Mouse (Mus musculus) activated CD4-positive, CD25-positive, alpha-beta regulatory T cell, adult 4 months (primary cell): ENCODE results near the gene Igfbp6. TPM values are rescaled to one million over a fixed set of nuclear protein-coding genes. Genes with fewer than 3 reads are reported as not detected.
A peak's percentile ranks its signal among the peaks of the same experiment; 100 is the strongest.

Experiments
- ATAC-seq: one replicate; pipeline ENCODE4 v1.8.0; 2017
- polyA plus RNA-seq, 2 experiments: library from polyadenylated mRNA; unstranded; fragments of 100-300 nt; shearing (Covaris generic); gene quantifications; one replicate each; pipeline ENCODE4 v1.2.1; 2017

Gene Igfbp6
- under 1 TPM in 1 of 2 experiments, not detected in 1; 0.81 TPM for polyA plus RNA-seq

DNA sequence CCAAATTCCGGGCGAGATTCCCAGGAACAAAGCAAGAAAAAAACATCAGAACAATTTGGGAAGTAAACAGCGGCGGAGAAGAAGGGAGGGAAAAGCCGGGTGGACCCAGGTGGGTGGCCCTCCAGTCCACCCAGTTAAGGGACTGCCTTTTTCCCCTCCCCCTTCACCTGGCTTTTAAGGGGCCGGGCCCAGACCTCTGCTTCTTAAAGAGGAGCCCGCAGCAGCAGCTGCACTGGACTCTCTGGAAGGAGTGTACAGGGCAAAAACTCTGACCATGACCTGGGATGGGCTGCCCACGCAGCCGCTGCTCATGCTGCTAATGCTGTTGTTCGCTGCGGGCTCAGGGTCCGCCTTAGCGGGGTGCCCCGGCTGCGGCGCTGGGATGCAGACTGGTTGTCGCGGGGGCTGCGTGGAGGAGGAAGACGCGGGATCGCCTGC is at the start of gene Igfbp6:
Igfbp6 (plus strand) TSS at position 89 of the 438 bp plus-strand sequence.
- no peak for ATAC-seq

DNA sequence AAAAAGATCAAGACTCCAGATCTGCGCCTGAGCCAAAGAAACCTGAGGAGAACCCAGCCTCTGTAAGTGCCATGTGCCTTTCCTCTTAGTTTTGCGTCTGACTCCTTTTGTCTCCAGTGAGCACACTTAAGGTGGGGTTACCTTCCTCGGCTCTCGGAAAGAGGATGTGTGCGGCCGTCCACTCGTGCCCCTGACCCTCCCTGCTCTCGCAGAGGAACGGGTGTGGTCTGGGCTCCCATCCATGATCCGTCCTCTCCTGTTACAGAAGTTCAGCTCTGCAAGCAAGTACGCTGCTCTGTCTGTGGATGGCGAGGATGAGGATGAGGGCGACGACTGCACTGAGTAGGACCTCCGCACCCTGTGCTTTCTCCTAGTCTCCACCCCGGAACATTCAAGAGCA is 49.2 kb upstream of the Igfbp6 start:
- no peak for ATAC-seq

DNA sequence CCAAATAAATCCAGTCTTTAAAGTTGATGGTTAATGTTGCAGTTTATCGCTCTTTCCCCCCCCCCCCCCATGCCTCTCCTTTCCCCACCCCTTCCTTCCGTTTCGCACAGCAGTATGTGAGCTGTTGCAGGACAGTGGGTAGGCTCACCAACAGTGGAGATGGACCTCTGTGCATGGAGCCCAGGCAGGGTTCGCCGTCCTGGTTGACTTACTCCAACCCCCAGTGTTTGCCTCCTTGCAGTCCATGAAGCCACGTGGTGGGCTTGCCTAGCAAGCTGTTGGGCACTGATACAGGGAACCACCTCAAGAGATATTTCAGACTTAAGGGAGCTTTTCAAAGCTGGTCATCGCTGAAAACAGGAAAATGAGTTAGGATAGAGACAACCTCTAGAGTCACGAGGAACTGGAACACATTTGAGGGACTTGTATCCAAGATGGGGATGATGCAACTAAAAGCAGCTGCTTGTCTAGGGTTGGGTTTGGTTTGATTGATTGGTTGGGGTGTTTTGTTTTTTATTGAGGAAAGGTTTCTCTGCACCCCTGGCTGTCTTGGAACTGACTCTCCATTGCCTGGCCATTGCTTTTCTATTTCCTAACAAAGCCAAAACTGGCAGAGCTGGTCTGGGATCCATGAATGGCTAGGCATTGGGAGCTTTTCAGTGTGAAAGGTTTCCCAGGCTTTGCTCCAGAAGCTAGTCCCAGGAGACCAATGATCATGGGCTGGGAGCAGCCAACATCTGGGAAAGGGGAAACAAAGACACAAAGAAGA is 46.8 kb upstream of the Igfbp6 start:
- no peak for ATAC-seq

DNA sequence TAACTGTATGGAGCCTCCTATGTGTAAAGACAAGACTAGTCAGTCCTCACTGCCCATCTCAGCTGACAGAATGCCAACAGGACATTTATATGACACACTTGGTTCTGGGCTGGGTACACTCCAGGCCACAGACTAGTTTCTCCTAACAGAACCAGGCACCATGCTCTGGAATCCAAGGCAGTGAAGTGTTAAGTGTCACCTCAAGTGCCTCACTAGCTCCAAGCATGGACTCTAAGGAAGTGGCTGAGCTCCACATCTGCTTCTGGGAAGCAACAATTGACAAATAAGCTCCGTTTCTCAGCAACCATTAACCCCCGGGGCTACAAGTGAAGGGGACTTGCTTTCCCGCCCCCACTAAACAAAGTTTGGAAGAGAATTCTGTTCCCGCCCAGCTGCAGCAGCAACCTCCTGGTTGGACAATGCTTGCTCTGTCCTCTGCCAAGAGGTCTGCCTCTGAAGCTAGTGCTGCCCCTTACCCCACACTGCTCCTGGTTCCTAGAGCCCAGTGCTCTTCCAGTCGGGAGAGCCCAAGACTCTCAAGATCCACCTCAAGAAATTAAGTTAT is 46.1 kb upstream of the Igfbp6 start:
- ATAC-seq, result no peak

DNA sequence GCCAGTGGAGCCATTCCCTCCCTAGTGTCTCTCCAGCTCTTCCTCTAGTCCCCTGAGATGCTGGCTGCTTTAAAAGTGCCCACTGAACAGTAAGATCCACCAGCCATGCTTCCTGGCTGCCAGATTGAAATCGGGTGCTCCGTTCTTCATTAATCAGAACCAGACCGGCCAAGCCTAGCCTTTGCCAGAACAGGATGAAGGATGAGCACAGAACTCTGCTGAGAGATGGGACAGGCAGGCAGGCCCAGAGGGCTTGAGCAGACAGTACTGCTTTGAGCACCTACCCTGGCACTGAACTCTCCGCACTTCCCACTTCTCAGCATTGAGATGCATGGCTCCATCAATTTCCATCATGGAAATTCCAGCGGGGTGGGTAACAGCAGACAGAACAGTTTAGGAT is 44.9 kb upstream of the Igfbp6 start:
- no peak for ATAC-seq

DNA sequence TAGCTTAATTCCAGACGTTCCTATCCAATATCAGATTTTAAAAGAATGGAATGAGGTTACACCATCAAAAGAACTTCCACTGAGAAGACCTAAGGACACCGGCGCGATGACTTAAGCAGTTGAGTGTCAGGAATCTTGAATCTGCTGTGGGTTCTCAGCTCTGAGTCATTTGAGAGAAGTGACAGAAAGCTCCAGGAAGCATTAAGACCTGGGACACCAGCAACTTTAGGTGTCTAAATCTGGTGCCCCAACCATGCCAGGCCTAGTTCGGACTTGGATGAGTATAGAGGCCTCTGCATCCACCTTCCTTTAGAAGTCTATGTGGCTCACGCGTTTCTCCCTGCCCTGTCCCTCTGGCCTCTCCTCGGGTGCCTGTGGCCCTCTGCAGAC is 44.4 kb upstream of the Igfbp6 start:
- peak; percentile 12 for ATAC-seq

DNA sequence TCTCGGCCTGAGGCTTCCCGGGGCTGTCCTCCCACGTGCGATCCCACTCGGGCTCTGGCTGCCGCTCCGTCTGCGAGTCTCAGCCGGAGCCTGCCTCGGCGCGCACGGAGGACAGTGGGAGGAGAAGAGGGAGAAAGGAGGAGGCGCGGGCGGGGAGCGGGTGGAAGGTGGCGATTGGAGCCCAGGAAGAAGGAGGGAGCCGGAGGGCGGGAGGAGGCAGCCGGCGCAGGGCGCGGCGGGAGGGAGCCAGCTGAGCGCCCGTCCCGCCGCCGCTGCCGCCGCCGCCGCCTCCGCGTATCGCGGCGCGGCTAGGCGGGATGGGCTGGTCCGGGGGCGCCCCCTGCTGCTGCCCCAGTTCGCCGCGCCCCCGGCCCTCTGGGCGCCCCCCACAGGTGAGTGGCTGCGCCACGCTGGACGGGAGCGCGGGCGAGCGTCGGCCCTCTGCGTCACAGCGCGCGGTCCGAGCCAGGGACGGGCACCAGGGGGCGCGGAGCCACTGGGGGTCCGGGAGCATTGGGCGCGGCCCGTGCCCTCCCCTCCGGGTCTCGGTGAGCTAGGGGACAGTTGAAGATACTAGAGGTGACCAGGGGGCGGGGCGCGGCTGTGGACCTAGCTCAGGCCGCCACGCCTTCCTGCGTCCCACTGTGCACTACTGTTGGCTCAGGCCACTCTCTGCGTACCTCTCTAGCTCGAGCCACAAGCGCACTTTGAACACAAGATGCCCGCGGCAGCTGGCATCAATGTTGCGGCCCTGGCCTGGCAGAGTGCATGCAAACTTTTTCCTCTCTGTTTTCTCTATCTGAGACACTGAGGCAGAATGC is 43.8 kb upstream of the Igfbp6 start, which contains the start of gene Tns2:
Tns2 (plus strand) TSS at position 253 of the 821 bp plus-strand sequence.
- ATAC-seq, result peak; percentile 41

DNA sequence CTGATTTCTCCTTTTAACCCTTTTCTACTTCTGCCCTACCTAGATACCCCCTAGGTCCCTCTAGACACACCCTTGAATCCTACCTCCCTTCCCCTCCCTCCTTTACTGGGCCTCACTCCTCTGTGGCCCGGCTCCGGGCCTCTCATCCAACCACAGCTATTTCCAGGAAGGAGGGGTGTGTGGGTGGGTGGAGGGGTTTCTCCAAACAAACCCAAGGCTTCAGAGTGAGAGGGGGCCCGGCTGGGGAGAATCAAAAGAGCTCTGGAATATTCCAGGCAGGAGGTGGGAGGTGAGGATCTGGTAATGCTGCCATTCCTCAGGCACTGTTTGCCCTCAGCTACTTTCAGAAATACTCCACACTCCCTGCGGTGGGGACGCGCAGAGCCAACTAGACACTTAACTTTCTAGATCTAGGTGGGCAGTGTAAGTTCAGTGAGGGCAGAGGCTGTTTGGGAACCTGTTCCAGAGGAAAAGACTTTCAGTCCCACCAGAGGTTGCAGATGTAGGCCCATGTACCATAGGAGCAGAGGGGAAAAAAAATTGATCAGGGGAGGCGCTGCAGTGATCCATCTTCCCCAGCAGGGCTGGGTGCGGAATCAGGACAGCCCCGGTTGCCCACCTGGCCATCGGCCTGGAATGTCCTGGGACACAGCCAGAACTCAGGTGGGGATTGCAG is 43.0 kb upstream of the Igfbp6 start:
- no peak for ATAC-seq

DNA sequence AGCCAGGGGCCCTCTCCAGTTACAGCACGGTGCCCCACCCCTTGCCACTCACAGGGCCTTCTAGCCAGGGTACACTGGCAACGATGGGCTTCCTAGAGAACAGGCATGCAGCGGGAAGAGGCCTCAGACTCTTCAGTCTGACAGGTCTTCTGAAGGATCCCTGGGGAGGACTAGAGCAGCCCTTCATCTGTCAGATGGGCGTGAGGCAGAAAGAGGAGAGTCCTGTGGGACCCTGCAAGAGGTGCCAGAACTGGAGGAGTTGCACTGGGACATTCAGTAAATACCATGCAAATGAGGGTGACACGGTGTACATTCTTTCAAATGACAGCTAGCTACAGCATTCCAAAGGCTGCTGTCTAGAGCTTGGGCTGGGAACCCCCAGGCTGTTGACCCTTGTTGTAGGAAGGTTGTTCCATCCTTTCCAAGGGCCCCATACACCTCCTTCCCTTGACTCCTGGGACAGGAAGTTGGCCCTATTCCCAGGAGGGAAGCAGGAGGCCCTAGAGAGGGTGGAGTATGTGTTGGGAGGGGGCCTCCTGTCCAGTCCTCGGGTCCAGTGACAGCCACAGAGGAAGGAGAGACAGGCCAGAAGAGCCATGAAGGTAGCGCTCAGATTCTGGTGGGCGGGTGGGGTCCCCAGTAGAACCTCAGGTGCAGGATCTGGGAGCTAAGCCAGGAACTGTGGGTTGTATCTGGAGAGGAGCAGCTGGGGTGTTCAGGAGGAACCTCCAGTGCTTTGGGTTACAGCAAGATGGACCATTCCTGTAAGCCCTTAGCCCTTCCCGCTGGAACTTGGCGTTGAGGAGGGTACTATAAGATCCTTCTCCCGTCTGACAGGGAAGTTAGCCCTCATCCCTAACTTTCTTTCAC is 42.3 kb upstream of the Igfbp6 start:
- ATAC-seq, result no peak

DNA sequence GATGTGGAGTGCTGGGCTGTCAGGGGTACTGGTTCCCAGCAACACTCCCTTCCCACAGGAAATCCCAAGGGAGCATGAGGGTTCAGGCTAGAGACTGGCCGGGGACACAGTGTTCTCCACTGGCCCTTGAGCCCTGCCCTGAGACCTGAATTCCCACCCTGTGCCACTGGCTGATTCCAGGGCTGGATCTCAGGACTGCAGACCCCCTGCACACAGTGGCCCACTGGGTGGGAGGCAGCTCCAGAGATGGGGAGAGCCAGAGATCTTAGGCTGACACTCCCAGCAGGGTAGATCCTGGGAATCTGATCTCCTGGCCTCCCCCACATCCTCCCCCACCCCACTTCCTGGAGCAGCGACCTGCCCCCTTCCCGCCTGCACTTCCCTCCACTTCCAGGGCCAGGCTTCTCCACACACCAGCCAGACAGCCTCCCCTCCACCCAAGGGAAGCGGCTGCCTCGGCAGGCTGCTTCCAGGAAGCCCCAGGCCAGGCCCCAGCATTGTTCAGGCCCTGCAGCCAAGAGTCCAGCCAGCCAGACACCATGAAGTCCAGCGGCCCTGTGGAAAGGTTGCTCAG is 41.5 kb upstream of the Igfbp6 start:
- no peak for ATAC-seq

DNA sequence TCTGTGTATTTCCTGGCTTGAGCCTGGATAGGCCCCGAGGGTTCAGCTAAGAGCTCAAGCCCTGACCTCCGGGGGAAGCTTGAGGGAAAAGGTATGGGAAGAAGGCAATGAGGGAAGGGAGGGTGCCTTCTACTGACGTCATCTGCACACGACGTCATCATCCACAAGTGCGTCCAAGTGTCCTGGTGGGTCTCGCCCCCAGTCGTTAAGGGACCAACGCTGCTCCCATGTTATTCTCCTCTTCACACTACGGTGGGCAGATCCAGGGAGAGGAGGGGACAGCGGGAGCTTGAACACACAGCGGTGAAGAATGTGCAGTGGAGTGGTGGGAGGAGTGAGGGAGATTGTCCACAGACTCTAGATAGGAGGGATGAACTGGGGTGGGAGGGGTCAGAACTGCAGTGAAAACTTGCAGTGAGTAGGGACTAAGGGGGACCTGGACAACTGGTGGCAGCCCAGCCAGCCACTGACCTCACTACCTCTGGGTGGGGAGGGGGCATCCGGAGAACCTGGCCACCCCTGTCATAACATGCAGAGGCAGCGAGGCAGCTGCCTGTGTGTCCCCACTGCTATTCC is 40.7 kb upstream of the Igfbp6 start:
- no peak for ATAC-seq

DNA sequence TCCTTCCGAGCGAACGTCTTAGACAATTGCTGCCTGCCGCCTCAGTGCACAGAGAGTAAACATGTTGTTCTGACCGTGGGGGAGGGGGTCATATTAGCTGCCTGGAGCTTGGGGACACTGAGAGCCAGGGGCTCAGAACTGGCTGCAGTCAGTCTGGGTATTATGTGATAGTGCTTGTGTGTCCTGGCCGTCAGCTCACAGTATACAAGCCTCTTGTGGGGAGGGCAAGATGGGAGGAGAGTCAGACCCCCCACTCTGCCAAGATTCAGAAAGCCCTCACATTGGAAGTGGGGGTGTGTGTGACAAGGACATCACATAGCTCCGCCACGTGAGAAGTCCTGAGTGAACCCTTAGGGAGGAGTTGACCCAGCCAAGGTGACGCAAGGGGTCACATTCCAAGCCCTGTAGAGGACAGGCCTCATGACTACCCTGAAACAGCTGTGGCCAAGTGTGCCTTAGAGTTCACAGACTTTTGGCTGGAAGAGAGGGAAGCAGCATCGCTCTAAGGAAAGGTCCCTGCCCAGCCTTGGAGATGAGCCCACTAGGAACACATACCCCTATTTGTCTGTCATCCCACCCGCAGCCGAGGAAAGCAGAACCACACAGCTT is 40.1 kb upstream of the Igfbp6 start:
- ATAC-seq, result no peak

DNA sequence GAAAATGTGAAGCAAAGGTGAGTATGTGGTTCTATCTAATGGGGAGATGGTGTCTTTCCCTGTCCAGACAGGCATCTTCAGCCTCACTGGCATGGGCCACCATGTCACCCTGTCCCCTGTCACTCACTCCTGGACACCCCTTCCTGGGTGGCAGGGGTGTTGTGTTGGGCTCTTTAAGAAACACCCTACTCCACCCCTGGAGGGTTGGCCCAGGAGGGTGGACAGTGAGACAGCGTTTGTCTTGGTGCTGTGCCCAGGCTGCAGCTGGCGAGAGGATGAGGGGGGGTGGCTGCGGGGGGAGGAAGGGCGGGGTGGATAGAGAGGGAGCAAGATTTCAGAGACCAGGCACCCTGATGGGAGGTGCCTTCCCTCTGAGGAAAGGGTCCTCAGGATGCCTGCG is 38.8 kb upstream of the Igfbp6 start:
- no peak for ATAC-seq

DNA sequence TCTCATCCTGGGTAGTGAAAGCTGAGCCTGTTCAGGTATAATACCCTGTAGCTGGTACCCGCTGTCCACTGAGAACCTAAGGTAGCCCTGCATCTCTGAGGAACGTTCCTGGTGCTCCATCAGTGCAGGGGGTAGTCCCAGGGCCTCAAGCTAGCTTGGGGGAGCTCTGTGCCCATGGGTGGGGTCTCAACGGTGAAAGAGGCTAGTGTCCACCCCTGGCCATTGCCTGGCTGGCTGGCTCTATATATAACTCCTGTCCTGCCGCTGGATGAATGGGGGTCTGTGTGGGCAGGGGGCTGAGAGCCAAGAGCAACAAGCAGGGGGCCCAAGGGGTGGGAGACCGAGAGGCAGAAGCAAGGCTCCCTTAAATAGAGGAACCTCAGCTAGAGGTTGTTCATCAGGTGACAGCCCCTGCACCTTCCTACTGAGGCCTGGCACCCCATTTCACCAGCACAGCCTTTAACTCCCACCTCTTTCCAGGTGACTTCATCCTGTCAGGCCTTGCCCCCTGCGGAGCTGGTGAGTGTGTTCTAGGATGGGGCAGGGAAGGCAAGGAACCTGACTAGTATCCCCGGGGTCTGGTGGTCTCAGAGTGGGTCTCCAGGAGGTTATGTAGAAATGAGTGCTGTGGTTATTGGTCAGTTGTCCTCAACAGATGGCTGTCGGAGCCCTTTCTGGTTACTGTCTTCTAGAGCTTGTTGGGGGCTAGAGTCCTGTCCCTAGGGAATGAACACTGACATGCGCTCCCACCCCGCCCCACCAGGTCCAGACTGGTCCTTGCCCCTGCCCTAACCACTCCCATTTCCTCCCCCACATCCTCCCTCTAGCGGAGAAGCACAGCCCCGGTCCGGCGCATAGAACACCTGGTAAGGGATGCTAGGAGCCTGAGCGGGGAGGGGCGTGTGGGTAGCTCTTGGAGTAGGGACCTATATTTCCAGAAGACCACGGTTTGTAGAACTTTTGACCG is 38.1 kb upstream of the Igfbp6 start:
- peak; percentile 57 for ATAC-seq

DNA sequence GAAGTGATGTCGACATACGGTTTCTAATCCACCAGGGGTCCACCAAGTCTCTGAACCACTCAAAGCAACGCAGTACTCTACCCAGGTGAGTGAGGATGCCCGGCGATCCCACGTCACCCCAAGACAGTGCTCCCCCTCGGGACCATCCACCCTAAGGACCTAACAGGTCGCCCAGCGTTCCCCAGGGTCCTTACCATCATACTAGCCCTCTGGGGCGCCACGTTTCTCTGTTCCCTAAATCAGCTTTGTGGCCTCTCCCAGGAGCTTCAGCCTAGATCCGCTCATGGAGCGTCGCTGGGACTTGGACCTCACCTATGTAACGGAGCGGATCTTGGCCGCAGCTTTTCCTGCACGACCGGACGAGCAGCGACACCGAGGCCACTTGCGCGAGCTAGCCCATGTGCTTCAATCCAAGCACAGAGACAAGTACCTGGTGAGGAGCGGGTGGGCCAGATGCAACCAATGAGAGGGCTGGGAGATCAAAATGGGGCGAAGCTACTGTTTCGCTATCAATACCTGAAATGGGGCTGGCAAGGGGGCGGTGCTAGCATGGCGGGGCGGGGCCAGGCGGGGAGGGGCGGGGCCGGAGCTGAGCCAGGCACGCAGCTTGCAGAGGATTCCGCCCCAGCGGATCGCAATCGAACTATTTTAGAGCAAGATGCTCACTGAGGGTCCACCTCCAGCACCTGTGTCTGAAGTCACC is 37.3 kb upstream of the Igfbp6 start:
- peak; percentile 13 for ATAC-seq

DNA sequence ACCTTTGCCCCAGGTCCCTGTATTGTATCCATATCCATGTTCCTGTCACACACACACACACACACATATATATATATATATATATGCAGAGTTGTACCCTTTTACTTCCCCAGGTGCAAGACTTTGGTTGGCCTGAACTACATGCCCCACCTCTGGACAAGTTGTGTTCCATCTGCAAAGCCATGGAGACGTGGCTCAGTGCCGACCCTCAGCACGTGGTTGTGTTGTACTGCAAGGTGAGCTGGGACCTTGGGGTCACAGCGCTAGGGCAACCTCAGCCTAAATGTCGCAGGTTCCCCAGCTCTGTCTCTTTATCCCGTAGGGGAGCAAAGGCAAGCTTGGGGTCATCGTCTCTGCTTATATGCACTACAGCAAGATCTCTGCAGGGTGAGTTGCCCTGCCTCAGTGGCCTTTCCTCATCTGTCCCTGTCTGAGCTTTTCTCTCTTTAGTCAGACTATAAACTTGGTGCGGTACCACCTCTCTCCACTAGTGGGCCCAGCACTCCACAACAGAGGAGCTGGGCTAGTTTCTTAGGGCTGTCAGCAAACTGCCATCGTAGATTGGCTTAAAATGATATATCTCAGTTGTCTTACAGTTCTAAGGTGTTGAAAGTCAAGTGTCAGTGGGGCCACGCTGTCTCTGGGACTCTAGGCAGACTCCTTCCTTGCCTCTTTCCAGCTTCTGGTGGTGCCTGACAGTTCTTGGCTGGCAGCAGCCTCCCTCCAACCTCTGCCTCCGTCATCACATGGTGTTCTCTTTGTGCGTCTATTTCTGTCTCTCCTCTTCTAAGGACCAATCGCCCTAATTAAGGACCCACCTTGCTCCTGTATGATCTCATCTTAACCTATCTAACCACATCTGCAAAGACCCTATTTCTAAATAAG is 36.2 kb upstream of the Igfbp6 start:
- ATAC-seq, result peak; percentile 62

DNA sequence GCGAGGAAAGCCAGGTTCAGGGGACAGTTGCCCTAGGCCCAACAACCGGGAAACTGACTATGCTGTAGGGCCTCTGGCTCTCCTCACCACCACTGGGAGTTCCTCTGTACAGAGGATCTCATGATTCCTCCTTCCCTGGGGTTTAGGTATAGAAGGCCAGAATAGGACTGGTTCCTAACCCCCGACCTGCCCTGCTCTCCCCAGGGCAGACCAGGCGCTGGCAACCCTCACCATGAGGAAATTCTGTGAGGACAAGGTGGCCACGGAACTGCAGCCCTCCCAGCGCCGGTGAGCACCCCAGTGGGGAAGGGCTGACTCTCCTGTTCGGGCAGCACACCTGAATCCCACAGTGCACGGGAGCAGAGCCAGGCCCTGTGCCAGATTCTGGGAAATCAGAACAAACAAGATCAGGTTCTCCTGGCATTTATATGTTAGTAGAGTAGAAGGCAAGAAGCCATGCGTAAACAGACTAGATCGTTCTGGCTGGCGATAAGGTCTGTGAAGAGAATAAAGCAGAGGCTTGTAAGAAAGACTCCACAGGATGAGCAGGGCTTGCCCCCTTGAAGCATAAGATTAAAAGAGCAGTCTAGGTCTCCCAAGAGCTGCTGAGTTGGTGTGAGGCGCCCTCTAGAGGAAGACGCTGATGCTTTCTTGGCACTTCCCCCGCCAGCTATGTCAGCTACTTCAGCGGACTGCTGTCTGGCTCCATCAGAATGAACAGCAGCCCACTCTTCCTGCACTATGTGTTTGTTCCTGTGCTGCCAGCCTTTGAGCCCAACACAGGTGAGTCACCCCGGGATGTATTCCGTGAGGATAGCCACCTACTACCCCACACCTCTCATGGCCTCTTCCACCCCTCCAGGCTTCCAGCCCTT is 35.3 kb upstream of the Igfbp6 start:
- peak; percentile 44 for ATAC-seq
